Mouse (Mus musculus) ES-E14 (cell line): ENCODE results near the gene Ptprm.

Source experiments
- HCFC1 ChIP-seq: IDR thresholded peaks from 2 replicates; pipeline ENCODE4 v1.6.1; 2012; ENCODE audit warnings: low read length, inconsistent platforms, borderline replicate concordance; ENCODE audit not compliant: insufficient read depth
- MAFK ChIP-seq: IDR thresholded peaks from 2 replicates; pipeline ENCODE4 v1.6.1; 2014; ENCODE audit warnings: mild to moderate bottlenecking, low read depth, low read length, inconsistent platforms; ENCODE audit not compliant: insufficient read depth
- ZC3H11A ChIP-seq: IDR thresholded peaks from 2 replicates; pipeline ENCODE4 v1.6.1; 2012; ENCODE audit warnings: low read depth, mild to moderate bottlenecking, inconsistent platforms, low read length, borderline replicate concordance
- ZNF384 ChIP-seq: IDR thresholded peaks from 2 replicates; pipeline ENCODE4 v1.6.1; 2012; ENCODE audit warnings: low read depth, low read length, inconsistent platforms

DNA sequence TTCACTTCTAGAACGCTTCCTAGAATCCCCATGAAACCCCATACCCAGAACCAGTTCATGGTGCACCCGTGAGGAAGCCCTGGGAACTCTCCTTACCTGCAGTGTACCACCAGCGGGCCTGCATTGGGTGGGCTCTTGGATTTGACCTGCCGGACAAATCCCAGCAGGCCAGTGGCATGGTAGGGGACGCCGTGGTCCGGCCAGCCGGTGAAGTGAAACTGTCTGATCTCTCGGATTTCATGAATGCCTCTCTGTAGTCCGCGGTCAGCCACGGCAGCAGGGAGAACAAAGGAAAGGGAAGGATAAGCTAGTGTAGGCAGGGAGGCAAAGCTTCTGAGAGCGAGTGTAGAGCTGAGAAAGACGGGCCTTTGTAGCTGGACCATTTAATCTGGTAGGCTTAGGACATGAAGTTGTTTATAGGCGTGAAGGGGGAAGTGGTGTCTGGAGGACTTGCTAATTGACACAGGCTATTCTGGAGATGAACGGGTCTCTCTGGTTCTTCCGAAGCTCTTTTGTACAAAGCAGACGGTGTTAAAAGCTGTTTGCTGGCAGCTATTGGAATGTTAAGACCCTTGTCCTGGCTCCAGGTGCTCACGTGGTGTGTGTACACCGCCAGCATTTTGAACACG, 660.5 kb downstream of the Ptprm start:
- TF ChIP-seq HCFC1 (no peak), ZNF384 (no peak), MAFK (no peak), ZC3H11A (no peak)
